Mouse (Mus musculus): ENCODE measurements at regions not wholly inside any gene's neighbourhood (a gene's known extent, or its start where the extent isn't known, plus 50 kb on each side); places are given as distances from the start of the nearest gene placed in this dataset.
"Not testable (repeated sequence)": the region's sequence is repeated elsewhere in the genome, so short reads cannot be mapped to it uniquely, and the experiment has no call there.

DNA sequence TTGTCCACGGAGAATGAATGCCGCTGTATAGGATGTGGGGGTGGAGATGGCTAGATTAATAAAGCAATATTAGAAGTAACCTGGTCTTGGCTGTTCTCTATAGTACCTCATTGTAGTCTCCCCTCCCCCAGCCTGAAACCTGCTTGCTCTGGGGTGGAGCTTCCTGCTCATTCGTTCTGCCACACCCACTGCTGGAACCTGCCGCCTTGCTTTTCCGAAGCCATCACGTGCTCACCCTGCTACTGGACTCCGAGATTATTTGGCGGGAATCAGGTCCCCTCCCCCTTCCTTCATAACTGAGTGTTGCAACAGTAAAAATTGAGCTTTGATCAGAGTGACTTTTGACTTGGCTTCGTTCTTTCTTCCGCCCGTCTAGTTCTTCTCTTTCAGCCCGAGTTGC lies 112.5 kb upstream of the Daam1 start:
- TF ChIP-seq CTCF (IDR thresholded peaks at IDR 0.05; ENCODE audit: borderline replicate concordance, extremely low read depth, insufficient read depth, insufficient read length); POLR2A (IDR thresholded peaks at IDR 0.05; ENCODE audit: borderline replicate concordance, extremely low read depth, insufficient read depth, insufficient read length, poor library complexity, severe bottlenecking): not testable (repeated sequence)

All from brain, embryonic 14.5 days (tissue).